Mouse (Mus musculus) embryonic facial prominence, embryonic 12.5 days (tissue): Measurements from ENCODE around the gene Ube2f. TPM values are rescaled to one million over a fixed set of nuclear protein-coding genes. Genes with fewer than 3 reads are reported as not detected.
A peak's percentile ranks its signal among the peaks of the same experiment; 100 is the strongest.

Experiments used
- ATAC-seq: fragments of 200-750 bp; cut with Nextera tagmentation; 2 replicates; pipeline ENCODE4 v1.8.0; 2017; ENCODE audit not compliant: insufficient number of reproducible peaks, insufficient read depth, low FRiP score, low TSS enrichment
- H3K27ac ChIP-seq: fragments of 300-500 bp; sonication (generic); 2 replicates; pipeline ENCODE4 v1.5.1; 2016; ENCODE audit warnings: mild to moderate bottlenecking
- H3K27me3 ChIP-seq: fragments of 300-500 bp; sonication (generic); 2 replicates; pipeline ENCODE4 v1.6.1; 2016; ENCODE audit warnings: mild to moderate bottlenecking, moderate library complexity
- H3K36me3 ChIP-seq: fragments of 300-500 bp; sonication (generic); 2 replicates; pipeline ENCODE4 v1.6.1; 2016; ENCODE audit warnings: mild to moderate bottlenecking
- H3K4me1 ChIP-seq: fragments of 300-500 bp; sonication (generic); 2 replicates; pipeline ENCODE4 v1.6.1; 2016
- H3K4me2 ChIP-seq: fragments of 300-500 bp; sonication (generic); replicated peaks from 2 replicates; pipeline ENCODE4 v1.6.1; 2016; ENCODE audit warnings: mild to moderate bottlenecking, moderate library complexity
- H3K4me3 ChIP-seq: fragments of 300-500 bp; sonication (generic); 2 replicates; pipeline ENCODE4 v1.5.1; 2016; ENCODE audit warnings: mild to moderate bottlenecking
- H3K9ac ChIP-seq: fragments of 300-500 bp; sonication (generic); 2 replicates; pipeline ENCODE4 v1.6.1; 2016; ENCODE audit warnings: mild to moderate bottlenecking, moderate library complexity
- H3K9me3 ChIP-seq: fragments of 300-500 bp; sonication (generic); 2 replicates; pipeline ENCODE4 v1.6.1; 2016; ENCODE audit warnings: mild to moderate bottlenecking, moderate library complexity
- WGBS: fragments of 180-500 bp; shearing (Covaris S2); methylation state at CpG from one replicate; pipeline ENCODE4 v1.1.7; 2016; 5-methylcytosine and 5-hydroxymethylcytosine counted together
- polyA plus RNA-seq: library from polyadenylated mRNA; unstranded; fragments of >200 nt; fragmentation: Nextera tagmentation; extraction: Ambion mirVana; gene quantifications from 2 replicates; pipeline ENCODE4 v1.2.1, GENCODE M21; 2016

Ube2f gene
- polyA plus RNA-seq, 1 experiment from 2014 or later, result 72.4 TPM

GRCm38 (mm10) chr1:91215264-91215663 is 34.8 kb upstream of the Ube2f start:
- Histone ChIP-seq H3K9ac (no peak overlapping the region), H3K27ac (no peak overlapping the region), H3K4me3 (no peak overlapping the region), H3K4me2 (no peak overlapping the region), H3K9me3 (no peaks in the 10 kb centered on the region), H3K4me1 (no peaks in the 10 kb centered on the region), H3K36me3 (no peaks in the 10 kb centered on the region), H3K27me3 (no peaks in the 10 kb centered on the region)
- 84% methylated on average over 1 of the region's 1 CpGs for WGBS
- no peak for ATAC-seq

- Histone ChIP-seq H3K4me3 (no peak overlapping the region), H3K4me1 (no peaks in the 10 kb centered on the region), H3K36me3 (no peaks in the 10 kb centered on the region), H3K4me2 (no peak overlapping the region), H3K27me3 (no peaks in the 10 kb centered on the region), H3K27ac (no peak overlapping the region), H3K9ac (no peak overlapping the region), H3K9me3 (no peaks in the 10 kb centered on the region)
- no peak for ATAC-seq
- WGBS, result 49% methylated on average over 1 of the region's 1 CpGs
Measured at GRCm38 (mm10) chr1:91215981-91216380, 34.1 kb upstream of the Ube2f start.

GRCm38 (mm10) chr1:91216504-91217267 is 33.4 kb upstream of the Ube2f start:
- 57% methylated on average over 10 of the region's 10 CpGs for WGBS
- Histone ChIP-seq H3K27ac (no peak overlapping the region), H3K36me3 (no peaks in the 10 kb centered on the region), H3K9ac (no peak overlapping the region), H3K9me3 (no peaks in the 10 kb centered on the region), H3K27me3 (no peaks in the 10 kb centered on the region), H3K4me1 (no peaks in the 10 kb centered on the region), H3K4me3 (no peak overlapping the region), H3K4me2 (no peak overlapping the region)
- no peak for ATAC-seq

GRCm38 (mm10) chr1:91219641-91220321 is 30.3 kb upstream of the Ube2f start:
- 89% methylated on average over 7 of the region's 7 CpGs for WGBS

GRCm38 (mm10) chr1:91220322-91220672 is 29.8 kb upstream of the Ube2f start:
- Histone ChIP-seq H3K9ac (no peak overlapping the region), H3K4me3 (no peak overlapping the region), H3K4me2 (no peak overlapping the region), H3K27ac (no peak overlapping the region), H3K27me3 (no peaks in the 10 kb centered on the region), H3K36me3 (no peaks in the 10 kb centered on the region), H3K9me3 (no peaks in the 10 kb centered on the region), H3K4me1 (no peaks in the 10 kb centered on the region)
- no peak for ATAC-seq
- WGBS, result 90% methylated on average over 3 of the region's 3 CpGs

More at GRCm38 (mm10) chr1:91219641-91220321, 30.3 kb upstream of the Ube2f start:
- Histone ChIP-seq H3K9ac (no peak overlapping the region), H3K9me3 (no peaks in the 10 kb centered on the region), H3K36me3 (no peaks in the 10 kb centered on the region), H3K4me1 (no peaks in the 10 kb centered on the region), H3K4me2 (no peak overlapping the region), H3K27ac (no peak overlapping the region), H3K4me3 (no peak overlapping the region), H3K27me3 (no peaks in the 10 kb centered on the region)
- no peak for ATAC-seq

GRCm38 (mm10) chr1:91226562-91226961 is 23.5 kb upstream of the Ube2f start:
- no peaks in the 10 kb centered on the region for H3K36me3 ChIP-seq
- 81% methylated on average over 4 of the region's 4 CpGs for WGBS
- H3K4me3 ChIP-seq, result no peak overlapping the region
- peaks cover 8% of the 10 kb centered on the region; the same call in 1 of the 2 replicates for H3K4me1 ChIP-seq
- no peak overlapping the region for H3K27ac ChIP-seq
- H3K27me3 ChIP-seq, result no peaks in the 10 kb centered on the region
- no peak overlapping the region for H3K4me2 ChIP-seq
- H3K9ac ChIP-seq, result no peak overlapping the region
- no peak for ATAC-seq
- H3K9me3 ChIP-seq, result no peaks in the 10 kb centered on the region

- H3K27ac ChIP-seq, result peak overlapping the region; percentile 30; the same call in 1 of the 2 replicates
- 46% methylated on average over 15 of the region's 15 CpGs for WGBS
- H3K4me1 ChIP-seq, result peaks cover 8% of the 10 kb centered on the region; the same call in 1 of the 2 replicates
Measured at GRCm38 (mm10) chr1:91227381-91228054, 22.6 kb upstream of the Ube2f start.

GRCm38 (mm10) chr1:91231142-91231541 is 19.0 kb upstream of the Ube2f start:
- no peak overlapping the region for H3K27ac ChIP-seq
- H3K4me2 ChIP-seq, result no peak overlapping the region
- no peaks in the 10 kb centered on the region for H3K27me3 ChIP-seq
- no peaks in the 10 kb centered on the region for H3K9me3 ChIP-seq
- H3K9ac ChIP-seq, result no peak overlapping the region
- H3K4me1 ChIP-seq, result peaks cover 8% of the 10 kb centered on the region; the same call in 1 of the 2 replicates
- no peak overlapping the region for H3K4me3 ChIP-seq
- 62% methylated on average over 6 of the region's 6 CpGs for WGBS
- no peaks in the 10 kb centered on the region for H3K36me3 ChIP-seq
- ATAC-seq, result no peak

More at GRCm38 (mm10) chr1:91227381-91228054, 22.6 kb upstream of the Ube2f start:
- Histone ChIP-seq H3K4me2 (no peak overlapping the region), H3K4me3 (no peak overlapping the region), H3K36me3 (no peaks in the 10 kb centered on the region), H3K27me3 (no peaks in the 10 kb centered on the region), H3K9me3 (no peaks in the 10 kb centered on the region), H3K9ac (no peak overlapping the region)
- no peak for ATAC-seq

- 54% methylated on average over 5 of the region's 5 CpGs for WGBS
- H3K27ac ChIP-seq, result no peak overlapping the region
- no peak overlapping the region for H3K4me3 ChIP-seq
- H3K36me3 ChIP-seq, result no peaks in the 10 kb centered on the region
- H3K4me2 ChIP-seq, result no peak overlapping the region
- H3K9ac ChIP-seq, result no peak overlapping the region
- no peaks in the 10 kb centered on the region for H3K27me3 ChIP-seq
- no peak for ATAC-seq
- H3K4me1 ChIP-seq, result peaks cover 8% of the 10 kb centered on the region; the same call in 1 of the 2 replicates
- H3K9me3 ChIP-seq, result no peaks in the 10 kb centered on the region
Measured at GRCm38 (mm10) chr1:91231896-91232295, 18.2 kb upstream of the Ube2f start.

GRCm38 (mm10) chr1:91235395-91235794 is 14.7 kb upstream of the Ube2f start:
- Histone ChIP-seq H3K9me3 (no peaks in the 10 kb centered on the region), H3K27me3 (no peaks in the 10 kb centered on the region), H3K9ac (no peak overlapping the region), H3K4me2 (no peak overlapping the region), H3K27ac (no peak overlapping the region), H3K36me3 (no peaks in the 10 kb centered on the region), H3K4me1 (no peaks in the 10 kb centered on the region), H3K4me3 (no peak overlapping the region)
- 74% methylated on average over 5 of the region's 5 CpGs for WGBS
- no peak for ATAC-seq

GRCm38 (mm10) chr1:91237676-91238075 is 12.4 kb upstream of the Ube2f start:
- H3K27me3 ChIP-seq, result no peaks in the 10 kb centered on the region
- no peaks in the 10 kb centered on the region for H3K36me3 ChIP-seq
- H3K9me3 ChIP-seq, result no peaks in the 10 kb centered on the region
- H3K27ac ChIP-seq, result no peak overlapping the region
- 75% methylated on average over 6 of the region's 6 CpGs for WGBS
- no peak overlapping the region for H3K4me2 ChIP-seq
- ATAC-seq, result no peak
- no peak overlapping the region for H3K9ac ChIP-seq
- H3K4me3 ChIP-seq, result no peak overlapping the region
- H3K4me1 ChIP-seq, result no peaks in the 10 kb centered on the region

- Histone ChIP-seq H3K4me3 (no peak overlapping the region), H3K9ac (no peak overlapping the region), H3K4me2 (no peak overlapping the region), H3K36me3 (no peaks in the 10 kb centered on the region), H3K9me3 (no peaks in the 10 kb centered on the region), H3K27me3 (no peaks in the 10 kb centered on the region), H3K27ac (no peak overlapping the region), H3K4me1 (no peaks in the 10 kb centered on the region)
- ATAC-seq, result no peak
- WGBS, result 24% methylated on average over 5 of the region's 5 CpGs
Measured at GRCm38 (mm10) chr1:91239112-91239511, 11.0 kb upstream of the Ube2f start.
